ENCODE assay signal across 9 mouse cellular contexts in the genomic region with DNA sequence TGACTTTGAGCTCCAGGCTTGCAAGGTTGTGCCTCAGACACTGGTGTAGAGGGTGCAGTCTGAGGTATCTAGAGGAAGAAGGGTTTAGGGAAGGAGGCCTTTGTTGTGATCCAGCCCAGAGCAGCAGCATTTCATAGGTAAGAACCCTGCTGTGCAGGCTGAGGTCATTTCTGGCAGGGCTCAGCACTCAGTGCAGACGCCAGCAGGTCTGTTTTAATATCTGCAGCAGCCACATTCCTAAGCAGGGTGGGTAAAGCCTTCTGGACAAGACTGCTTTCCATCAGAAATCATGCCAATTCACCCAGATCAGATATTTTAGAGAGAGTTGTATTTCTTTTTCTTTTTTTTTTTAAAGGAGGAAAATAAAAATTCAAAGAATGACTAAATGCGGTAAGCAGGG.
DNase-seq lines count a peak whose midpoint lies in the region; ATAC-seq and TF ChIP-seq lines count a peak whose summit lies in the region.
"Had no signal": no experiment of that assay in that cellular context is flagged by ENCODE, and none has a peak within 500 bp of the region (broad histone marks: within the 10 kb centered on the region; RNA-seq: fewer than 3 reads in every experiment).

No protein-coding gene starts in this region.

- WGBS in kidney, adult 2 months = 66% methylated on average over 2 of the region's 2 CpGs
- 31% methylated on average over 2 of the region's 2 CpGs for WGBS in heart, embryonic 10.5 days
- WGBS in hindbrain, embryonic 14.5 days = 44% methylated on average over 2 of the region's 2 CpGs
- 74% methylated on average over 2 of the region's 2 CpGs for WGBS in liver, postnatal 0 days (ENCODE audit: insufficient replicate concordance)

- no peak for TF ChIP-seq POLR2A in kidney, adult 2 months (IDR thresholded peaks at IDR 0.05; ENCODE audit: low read depth, low read length)

- H3K27me3 ChIP-seq in kidney, adult 2 months (replicated peaks; ENCODE audit: control insufficient read depth, insufficient read depth, low read length) = no peaks in the 10 kb centered on the region
- 0 out of 2 replicates have a peak, but pooled peaks cover 7% of the 10 kb centered on the region for H3K27me3 ChIP-seq in heart, embryonic 10.5 days (ENCODE audit: insufficient read depth, poor library complexity, severe bottlenecking)
- H3K27me3 ChIP-seq in hindbrain, embryonic 14.5 days (ENCODE audit: control insufficient read depth, insufficient read depth, low read length) = peaks cover 21% of the 10 kb centered on the region
- no peaks in the 10 kb centered on the region for H3K27me3 ChIP-seq in liver, postnatal 0 days (ENCODE audit: insufficient read depth, low read length)

- no peak for TF ChIP-seq EP300 in liver, postnatal 0 days (IDR thresholded peaks at IDR 0.05; ENCODE audit: low read depth)

- ATAC-seq in hindbrain, embryonic 14.5 days (ENCODE audit: low FRiP score) = no peak
- no peak for ATAC-seq in liver, postnatal 0 days

- H3K4me2 ChIP-seq in hindbrain, embryonic 14.5 days (replicated peaks) = no peak overlapping the region
- no peak overlapping the region for H3K4me2 ChIP-seq in liver, postnatal 0 days (ENCODE audit: low read depth, low read length)
- H3K4me2 ChIP-seq: neural tube, embryonic 12.5 days had no signal

- H3K27ac ChIP-seq in kidney, adult 2 months (ENCODE audit: insufficient read depth, low read depth, low read length) = 0 out of 2 replicates have a peak overlapping the region, but pooled peaks have one; percentile 32
- H3K27ac ChIP-seq in heart, embryonic 10.5 days = peak overlapping the region; percentile 82
- no peak overlapping the region for H3K27ac ChIP-seq in hindbrain, embryonic 14.5 days
- no peak overlapping the region for H3K27ac ChIP-seq in liver, postnatal 0 days (ENCODE audit: low read depth)
- H3K27ac ChIP-seq: neural tube, embryonic 12.5 days had no signal

- no peaks in the 10 kb centered on the region for H3K4me1 ChIP-seq in kidney, adult 2 months (ENCODE audit: control insufficient read depth, insufficient read depth, low read length)
- peaks cover 84% of the 10 kb centered on the region for H3K4me1 ChIP-seq in heart, embryonic 10.5 days
- no peaks in the 10 kb centered on the region for H3K4me1 ChIP-seq in hindbrain, embryonic 14.5 days (replicated peaks; ENCODE audit: control insufficient read depth, insufficient read depth, low read length)
- H3K4me1 ChIP-seq in liver, postnatal 0 days (ENCODE audit: insufficient read depth) = peaks cover 4% of the 10 kb centered on the region

- no peaks in the 10 kb centered on the region for H3K9me3 ChIP-seq in heart, embryonic 10.5 days
- no peaks in the 10 kb centered on the region for H3K9me3 ChIP-seq in hindbrain, embryonic 14.5 days (ENCODE audit: control insufficient read depth, low read length)
- no peaks in the 10 kb centered on the region for H3K9me3 ChIP-seq in liver, postnatal 0 days (ENCODE audit: low read length)
- H3K9me3 ChIP-seq: neural tube, embryonic 12.5 days had no signal

- no peaks in the 10 kb centered on the region for H3K36me3 ChIP-seq in kidney, adult 2 months (ENCODE audit: control insufficient read depth, insufficient read depth, low read length)
- H3K36me3 ChIP-seq in heart, embryonic 10.5 days = no peaks in the 10 kb centered on the region
- no peaks in the 10 kb centered on the region for H3K36me3 ChIP-seq in hindbrain, embryonic 14.5 days (replicated peaks; ENCODE audit: control insufficient read depth, insufficient read depth)
- no peaks in the 10 kb centered on the region for H3K36me3 ChIP-seq in liver, postnatal 0 days (replicated peaks; ENCODE audit: insufficient read depth, low read length)
- H3K36me3 ChIP-seq: neural tube, embryonic 12.5 days had no signal

- peak; percentile 17 for DNase-seq in kidney, adult 2 months
- DNase-seq in kidney, postnatal 4 days = no peak
- DNase-seq in cerebellum, adult 11-12 months = peak; percentile 91
- DNase-seq in heart, embryonic 10.5 days (ENCODE audit: low spot score) = no peak
- DNase-seq in lung, postnatal 14 days = peak; percentile 32
- no peak for DNase-seq in retina, postnatal 1 day
- no peak for DNase-seq in hindbrain, embryonic 14.5 days (ENCODE audit: low spot score)
- no peak for DNase-seq in liver, postnatal 0 days

- TF ChIP-seq CTCF in kidney, adult 2 months (conservative IDR thresholded peaks at IDR 0.05; ENCODE audit: insufficient read depth, insufficient read length, low read depth, low read length) = no peak
- TF ChIP-seq CTCF in liver, postnatal 0 days (IDR thresholded peaks at IDR 0.05; ENCODE audit: low read depth) = no peak

- no peak overlapping the region for H3K9ac ChIP-seq in hindbrain, embryonic 14.5 days
- H3K9ac ChIP-seq in liver, postnatal 0 days (replicated peaks) = no peak overlapping the region
- H3K9ac ChIP-seq: neural tube, embryonic 12.5 days had no signal

- no peak overlapping the region for H3K4me3 ChIP-seq in kidney, adult 2 months (ENCODE audit: insufficient read depth, low read depth, low read length)
- no peak overlapping the region for H3K4me3 ChIP-seq in heart, embryonic 10.5 days
- H3K4me3 ChIP-seq in hindbrain, embryonic 14.5 days (replicated peaks; ENCODE audit: low read length) = no peak overlapping the region
- H3K4me3 ChIP-seq in liver, postnatal 0 days (ENCODE audit: low read depth, low read length) = no peak overlapping the region
- H3K4me3 ChIP-seq: neural tube, embryonic 12.5 days had no signal

Comparison
In these comparisons a context has a peak if more than half of its experiments do, and no peak if none do; other contexts are left out.
1. DNase-seq: peak in kidney, adult 2 months (single experiment), cerebellum, adult 11-12 months (single experiment) and lung, postnatal 14 days (single experiment); none in kidney, postnatal 4 days (0 of 2), heart, embryonic 10.5 days (single experiment), retina, postnatal 1 day (single experiment), hindbrain, embryonic 14.5 days (single experiment) and liver, postnatal 0 days (single experiment).
2. H3K27ac ChIP-seq: peak in kidney, adult 2 months (single experiment) and heart, embryonic 10.5 days (single experiment); none in hindbrain, embryonic 14.5 days (single experiment) and liver, postnatal 0 days (single experiment).